Mouse (Mus musculus): ENCODE results near the gene Pld3.

- TF ChIP-seq CTCF (IDR thresholded peaks at IDR 0.05; ENCODE audit: low read depth, low read length) (no peak), POLR2A (IDR thresholded peaks at IDR 0.05; ENCODE audit: extremely low read depth, insufficient read depth, low read length) (no peak)
These were observed 34.7 kb upstream of the Pld3 start for GRCm38 (mm10) chr7:27587741-27588140.
